Comparison of ENCODE assay signal across 13 mouse cellular contexts in the genomic region with DNA sequence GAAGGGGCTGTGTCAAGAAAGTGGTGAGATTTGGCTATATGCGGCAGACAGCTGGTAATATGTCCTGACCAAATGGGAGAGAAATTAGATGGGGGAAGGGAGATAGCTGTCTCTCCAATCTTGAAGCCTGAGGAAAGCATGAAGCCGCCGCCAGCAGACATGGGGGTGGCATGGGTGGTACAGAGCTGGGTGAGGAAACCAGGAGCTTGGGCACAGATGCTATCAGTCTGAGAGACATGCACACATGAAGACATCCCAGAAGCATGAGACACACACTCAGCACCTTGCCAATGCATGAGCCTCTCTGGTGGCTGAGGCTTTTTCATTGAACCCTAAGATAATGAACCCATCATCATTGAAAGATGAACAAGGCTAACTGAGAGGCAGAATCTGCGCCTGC. TPM values are rescaled to one million over a fixed set of nuclear protein-coding genes. Genes with fewer than 3 reads are reported as not detected.
DNase-seq lines count a peak whose midpoint lies in the region; ATAC-seq lines count a peak whose summit lies in the region.
"Had no signal": no experiment of that assay in that cellular context is flagged by ENCODE, and none has a peak within 500 bp of the region (broad histone marks: within the 10 kb centered on the region; RNA-seq: fewer than 3 reads in every experiment).

No protein-coding gene starts in this region.

- H3K4me2 ChIP-seq in midbrain, embryonic 15.5 days = peak overlapping the region; percentile 26; the same call in 1 of the 2 replicates
- H3K4me2 ChIP-seq in midbrain, embryonic 13.5 days (replicated peaks) = no peak overlapping the region
- H3K4me2 ChIP-seq: embryonic facial prominence, embryonic 12.5 days; forebrain, embryonic 12.5 days had no signal

- H3K9ac ChIP-seq in midbrain, embryonic 15.5 days = no peak overlapping the region
- no peak overlapping the region for H3K9ac ChIP-seq in midbrain, embryonic 13.5 days (replicated peaks)
- H3K9ac ChIP-seq: embryonic facial prominence, embryonic 12.5 days; forebrain, embryonic 12.5 days had no signal

- peak; percentile 17 to 37 for DNase-seq in frontal cortex, postnatal 14 days (ENCODE audit: low spot score in 2 of 2)
- peak; percentile 67 to 76 for DNase-seq in layer of hippocampus, postnatal 36 days
- no peak for DNase-seq in adrenal gland, postnatal 10 days
- DNase-seq in MN1 (ENCODE audit: low spot score) = no peak
- DNase-seq in yolk sac, embryonic 10.5 days (ENCODE audit: low spot score) = no peak
- DNase-seq: thymus, postnatal 25 days had no signal

- no peak overlapping the region for H3K27ac ChIP-seq in midbrain, embryonic 15.5 days
- no peak overlapping the region for H3K27ac ChIP-seq in midbrain, embryonic 13.5 days
- H3K27ac ChIP-seq: embryonic facial prominence, embryonic 12.5 days; forebrain, embryonic 12.5 days had no signal

- 95% methylated on average over 4 of the region's 4 CpGs for WGBS in midbrain, embryonic 15.5 days
- 96% methylated on average over 4 of the region's 4 CpGs for WGBS in midbrain, embryonic 13.5 days

- no peak for ATAC-seq in midbrain, embryonic 15.5 days (replicated peaks)
- ATAC-seq in midbrain, embryonic 13.5 days = no peak
- ATAC-seq: CD4-positive, CD25-positive, alpha-beta regulatory T cell, adult 4 months; inflammation-experienced regulatory T-cells, adult 6 months; lung, postnatal 0 days had no signal

- no peaks in the 10 kb centered on the region for H3K9me3 ChIP-seq in midbrain, embryonic 15.5 days
- H3K9me3 ChIP-seq in midbrain, embryonic 13.5 days = peaks cover 2% of the 10 kb centered on the region; the same call in 1 of the 2 replicates
- H3K9me3 ChIP-seq: embryonic facial prominence, embryonic 12.5 days; forebrain, embryonic 12.5 days had no signal

- H3K36me3 ChIP-seq in midbrain, embryonic 15.5 days (replicated peaks) = no peaks in the 10 kb centered on the region
- H3K36me3 ChIP-seq in midbrain, embryonic 13.5 days = no peaks in the 10 kb centered on the region
- H3K36me3 ChIP-seq: embryonic facial prominence, embryonic 12.5 days; forebrain, embryonic 12.5 days had no signal

- no peaks in the 10 kb centered on the region for H3K4me1 ChIP-seq in midbrain, embryonic 15.5 days
- H3K4me1 ChIP-seq in midbrain, embryonic 13.5 days (replicated peaks) = 0 out of 2 replicates have a peak, but pooled peaks cover 7% of the 10 kb centered on the region

- H3K27me3 ChIP-seq in midbrain, embryonic 15.5 days (replicated peaks) = no peaks in the 10 kb centered on the region
- H3K27me3 ChIP-seq in midbrain, embryonic 13.5 days = no peaks in the 10 kb centered on the region
- H3K27me3 ChIP-seq: embryonic facial prominence, embryonic 12.5 days; forebrain, embryonic 12.5 days had no signal

- H3K4me3 ChIP-seq in midbrain, embryonic 15.5 days = no peak overlapping the region
- no peak overlapping the region for H3K4me3 ChIP-seq in midbrain, embryonic 13.5 days (replicated peaks)
- H3K4me3 ChIP-seq: embryonic facial prominence, embryonic 12.5 days; forebrain, embryonic 12.5 days had no signal

RNA-seq across cellular contexts. Expression of gene Arhgef28, which starts 34.5 kb away (rescaled TPM):
- polyA plus RNA-seq in midbrain, embryonic 15.5 days (2015; fragmentation: Nextera tagmentation; extraction: Ambion mirVana) = 27.0 and 27.5 TPM in 2 replicates
- polyA plus RNA-seq in midbrain, embryonic 13.5 days (2015; fragmentation: Nextera tagmentation; extraction: Ambion mirVana) = 12.9 and 13.6 TPM in 2 replicates
- total RNA-seq in layer of hippocampus, postnatal 36 days (2021) = 100 to 1,000 TPM in 1 of 2 experiments, 10 to 100 TPM in 1; 92.7 to 103 TPM
- total RNA-seq in adrenal gland, postnatal 10 days (2021) = 10 to 100 TPM; 23.7 to 30.8 TPM

Comparison
In these comparisons a context has a peak if more than half of its experiments do, and no peak if none do; other contexts are left out.
1. DNase-seq: peak in frontal cortex, postnatal 14 days (2 of 2) and layer of hippocampus, postnatal 36 days (2 of 2); none in adrenal gland, postnatal 10 days (single experiment), MN1 (single experiment) and yolk sac, embryonic 10.5 days (single experiment).